Mouse (Mus musculus): ENCODE data around the gene Gm6502. TPM values are rescaled to one million over a fixed set of nuclear protein-coding genes. Genes with fewer than 3 reads are reported as not detected.
"Not testable (repeated sequence)": the region's sequence is repeated elsewhere in the genome, so short reads cannot be mapped to it uniquely, and the experiment has no call there.

The Gm6502 gene
- polyA plus RNA-seq (2016; fragmentation: Nextera tagmentation; extraction: Ambion mirVana): not detected in 2 replicates

- not testable (repeated sequence) for H3K9me3 ChIP-seq (replicated peaks); H3K9ac ChIP-seq; H3K36me3 ChIP-seq; H3K27ac ChIP-seq; H3K4me2 ChIP-seq; H3K4me3 ChIP-seq; H3K4me1 ChIP-seq; H3K27me3 ChIP-seq (replicated peaks); ATAC-seq
- no CpG with 5 or more reads among the region's 2 CpGs for WGBS (ENCODE audit: insufficient replicate concordance)
Measured at GRCm38 (mm10) chr5:94314135-94314534, at the start of gene Gm6502. Gene Gm6502 (plus strand): TSS chr5:94314435.

DNA sequence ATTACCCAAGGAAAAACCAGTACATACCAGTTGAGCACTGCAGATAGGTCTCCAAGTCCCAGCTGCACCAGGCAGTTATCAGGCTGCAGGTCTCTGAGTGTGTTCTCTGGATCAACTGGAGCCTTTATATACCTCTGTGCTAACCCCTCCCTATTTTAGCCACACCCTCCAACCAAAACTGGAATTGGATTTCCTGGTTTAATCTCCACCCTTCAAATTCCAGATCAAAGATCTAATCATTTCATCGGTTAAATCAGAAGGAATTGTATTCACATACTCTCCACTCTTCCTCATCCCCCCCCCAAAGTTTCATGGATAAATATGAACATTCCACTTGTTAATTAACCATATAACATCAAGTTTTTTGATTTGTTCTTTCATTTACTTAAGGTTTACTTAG, 7.5 kb upstream of the Gm6502 start, which contains the start of gene A430089I19Rik:
Gene A430089I19Rik, minus strand, starts transcription at position 101 of the 400 bp plus-strand sequence.
- 63% methylated on average over 1 of the region's 1 CpGs for WGBS (ENCODE audit: insufficient replicate concordance)
- H3K9me3 ChIP-seq (replicated peaks); H3K4me2 ChIP-seq; H3K4me1 ChIP-seq; H3K4me3 ChIP-seq; H3K9ac ChIP-seq; H3K27me3 ChIP-seq (replicated peaks); H3K27ac ChIP-seq; ATAC-seq; H3K36me3 ChIP-seq: not testable (repeated sequence)

DNA sequence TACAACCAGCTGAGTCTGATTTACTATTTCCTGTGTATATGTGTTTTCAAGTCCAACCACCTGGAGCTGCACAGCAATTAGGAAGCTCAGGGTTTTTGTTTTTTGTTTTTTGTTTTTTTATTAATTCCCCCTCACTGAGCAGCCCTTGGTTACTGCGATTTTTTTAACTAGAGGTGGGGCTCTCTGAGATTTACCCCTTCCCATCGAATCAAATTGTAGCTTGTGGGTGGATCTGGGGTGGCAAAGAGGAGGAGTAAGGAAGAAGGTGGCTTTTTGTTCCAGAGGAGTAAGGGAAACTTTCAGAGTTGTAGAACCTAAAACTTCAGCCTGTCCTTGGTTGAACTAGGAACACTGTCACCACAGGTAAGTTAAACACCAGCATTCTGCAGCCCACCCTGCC, 25.2 kb downstream of the Gm6502 start, which contains the start of gene AA792892:
Gene AA792892, plus strand, starts transcription at position 301 of the 400 bp plus-strand sequence.
- H3K4me1 ChIP-seq: not testable (repeated sequence)

More for the DNA sequence above, 25.2 kb downstream of the Gm6502 start, which contains the start of gene AA792892:
- not testable (repeated sequence) for H3K4me3 ChIP-seq; H3K36me3 ChIP-seq; H3K9me3 ChIP-seq (replicated peaks); H3K27me3 ChIP-seq (replicated peaks); H3K27ac ChIP-seq; H3K4me2 ChIP-seq; ATAC-seq; H3K9ac ChIP-seq
- no CpG with 5 or more reads among the region's 2 CpGs for WGBS (ENCODE audit: insufficient replicate concordance)

Other genes starting within 250 kb of the Gm6502 start
- gene BC061212, start 243.9 kb upstream of the Gm6502 start, polyA plus RNA-seq (2016; fragmentation: Nextera tagmentation; extraction: Ambion mirVana): not detected in 2 replicates
- gene Gm6351, start 238.1 kb upstream of the Gm6502 start, polyA plus RNA-seq (2016; fragmentation: Nextera tagmentation; extraction: Ambion mirVana): not detected in 2 replicates
- gene Gm3106, start 96.4 kb upstream of the Gm6502 start, polyA plus RNA-seq (2016; fragmentation: Nextera tagmentation; extraction: Ambion mirVana): not detected in 2 replicates
- gene A430089I19Rik, start 7.6 kb upstream of the Gm6502 start, polyA plus RNA-seq (2016; fragmentation: Nextera tagmentation; extraction: Ambion mirVana): not detected in 2 replicates
- gene AA792892, start 25.3 kb downstream of the Gm6502 start, polyA plus RNA-seq (2016; fragmentation: Nextera tagmentation; extraction: Ambion mirVana): not detected in 2 replicates
- not detected in 2 replicates for gene Gm7682, start 131.3 kb downstream of the Gm6502 start, polyA plus RNA-seq (2016; fragmentation: Nextera tagmentation; extraction: Ambion mirVana)
- gene Gm3139, start 211.9 kb downstream of the Gm6502 start, polyA plus RNA-seq (2016; fragmentation: Nextera tagmentation; extraction: Ambion mirVana): not detected in 2 replicates

Data from liver, embryonic 12.5 days (tissue).